Mouse (Mus musculus) lung, adult 2 months (tissue): ENCODE measurements around the gene Pck1.

Experiments used
- CTCF ChIP-seq: fragments of 200-500 bp; IDR thresholded peaks from 2 replicates; pipeline ENCODE4 v1.5.1; 2011; ENCODE audit warnings: mild to moderate bottlenecking, low read length, control low read depth; ENCODE audit not compliant: insufficient read depth
- POLR2A ChIP-seq: fragments of 200-500 bp; IDR thresholded peaks from 2 replicates; pipeline ENCODE4 v1.6.1; 2011; ENCODE audit warnings: low read depth, mild to moderate bottlenecking, control low read depth, low read length, borderline replicate concordance; ENCODE audit errors: extremely low read depth

GRCm38 (mm10) chr2:173129111-173129510 lies 23.7 kb upstream of the Pck1 start:
- no peak for TF ChIP-seq CTCF
- no peak for TF ChIP-seq POLR2A
